Mouse (Mus musculus) adrenal gland, postnatal 4 days (tissue): ENCODE measurements at regions not wholly inside any gene's neighbourhood (a gene's known extent, or its start where the extent isn't known, plus 50 kb on each side); places are given as distances from the start of the nearest gene placed in this dataset.
"Not testable (repeated sequence)": the region's sequence is repeated elsewhere in the genome, so short reads cannot be mapped to it uniquely, and the experiment has no call there.

ENCODE experiments used
- DNase-seq, 2 experiments: peaks; one replicate each; pipeline ENCODE4 v3.0.0; 2021 to 2022; ENCODE audit warnings: low spot score in 2 of 2, mixed read lengths in 2 of 2

- no peak for DNase-seq
These were observed 266.8 kb upstream of the Nr5a2 start for GRCm38 (mm10) chr1:137227098-137227485.

- no peak for DNase-seq
These were observed 266.3 kb upstream of the Nr5a2 start for GRCm38 (mm10) chr1:137226479-137227097.

- no peak for DNase-seq
These were observed 265.2 kb upstream of the Nr5a2 start for GRCm38 (mm10) chr1:137225418-137225817.

GRCm38 (mm10) chr1:137223052-137223451 is 262.8 kb upstream of the Nr5a2 start:
- DNase-seq, result no peak

GRCm38 (mm10) chr1:137221087-137222057 is 261.1 kb upstream of the Nr5a2 start:
- no peak for DNase-seq

- DNase-seq, result no peak
These were observed 260.0 kb upstream of the Nr5a2 start for GRCm38 (mm10) chr1:137220226-137220625.

GRCm38 (mm10) chr1:137218611-137219010 is 258.4 kb upstream of the Nr5a2 start:
- DNase-seq, result no peak

GRCm38 (mm10) chr1:137218096-137218495 is 257.8 kb upstream of the Nr5a2 start:
- DNase-seq, result no peak

GRCm38 (mm10) chr1:137217206-137217605 is 257.0 kb upstream of the Nr5a2 start:
- DNase-seq, result no peak

GRCm38 (mm10) chr1:137214328-137214727 is 254.1 kb upstream of the Nr5a2 start:
- DNase-seq, result not testable (repeated sequence)

GRCm38 (mm10) chr1:137213717-137214116 is 253.5 kb upstream of the Nr5a2 start:
- DNase-seq, result no peak

GRCm38 (mm10) chr1:137212856-137213255 is 252.6 kb upstream of the Nr5a2 start:
- no peak for DNase-seq

- no peak for DNase-seq
These were observed 244.1 kb upstream of the Nr5a2 start for GRCm38 (mm10) chr1:137204371-137204770.

GRCm38 (mm10) chr1:137203512-137203911 is 243.3 kb upstream of the Nr5a2 start:
- DNase-seq, result no peak

GRCm38 (mm10) chr1:137200931-137201330 is 240.7 kb upstream of the Nr5a2 start:
- no peak for DNase-seq

- no peak for DNase-seq
These were observed 235.7 kb upstream of the Nr5a2 start for GRCm38 (mm10) chr1:137195962-137196361.

GRCm38 (mm10) chr1:137195065-137195620 is 234.9 kb upstream of the Nr5a2 start:
- no peak for DNase-seq

GRCm38 (mm10) chr1:137178231-137178630 is 218.0 kb upstream of the Nr5a2 start:
- DNase-seq, result no peak

GRCm38 (mm10) chr1:137176696-137177095 is 216.4 kb upstream of the Nr5a2 start:
- DNase-seq, result no peak

- no peak for DNase-seq
These were observed 213.8 kb upstream of the Nr5a2 start for GRCm38 (mm10) chr1:137174081-137174480.

- no peak for DNase-seq
These were observed 211.9 kb upstream of the Nr5a2 start for GRCm38 (mm10) chr1:137172128-137172527.

- DNase-seq, result no peak
These were observed 211.2 kb upstream of the Nr5a2 start for GRCm38 (mm10) chr1:137171451-137171850.
